Mouse (Mus musculus) cortical plate, adult 2 months (tissue): Measurements from ENCODE around the gene Hlcs. TPM values are rescaled to one million over a fixed set of nuclear protein-coding genes. Genes with fewer than 3 reads are reported as not detected.
"Not testable (repeated sequence)": the region's sequence is repeated elsewhere in the genome, so short reads cannot be mapped to it uniquely, and the experiment has no call there.

ENCODE experiments used
- H3K27ac ChIP-seq: fragments of 200-500 bp; 2 replicates; pipeline ENCODE4 v1.5.1; 2012; ENCODE audit warnings: low read length, control low read depth, inconsistent platforms; ENCODE audit not compliant: insufficient read depth
- H3K4me1 ChIP-seq: fragments of 200-500 bp; 2 replicates; pipeline ENCODE4 v1.6.1; 2011; ENCODE audit warnings: low read length; ENCODE audit not compliant: control insufficient read depth, insufficient read depth
- H3K4me3 ChIP-seq: fragments of 200-500 bp; 2 replicates; pipeline ENCODE4 v1.5.1; 2011; ENCODE audit warnings: mild to moderate bottlenecking, low read length, control low read depth; ENCODE audit not compliant: insufficient read depth
- CTCF ChIP-seq: fragments of 200-500 bp; IDR thresholded peaks from 2 replicates; pipeline ENCODE4 v1.5.1; 2011; ENCODE audit warnings: mild to moderate bottlenecking, control low read depth, low read length; ENCODE audit not compliant: insufficient read depth; ENCODE audit errors: extremely low read depth
- POLR2A ChIP-seq: fragments of 200-500 bp; IDR thresholded peaks from 2 replicates; pipeline ENCODE4 v1.6.1; 2011; ENCODE audit warnings: mild to moderate bottlenecking, low read length, control low read depth; ENCODE audit not compliant: insufficient read depth; ENCODE audit errors: extremely low read depth
- polyA plus RNA-seq: library from polyadenylated mRNA; depleted of rRNA; stranded (reverse); fragments of >200 nt; gene quantifications from 2 replicates; pipeline ENCODE4 v1.2.3, GENCODE M21; 2012

The Hlcs gene
- polyA plus RNA-seq, 1 experiment = 10.2 TPM

- TF ChIP-seq CTCF (no peak), POLR2A (no peak)
- no peak overlapping the region for H3K27ac ChIP-seq
- H3K4me3 ChIP-seq = no peak overlapping the region
- no peaks in the 10 kb centered on the region for H3K4me1 ChIP-seq
Measured at GRCm38 (mm10) chr16:94349588-94350286, 36.4 kb upstream of the Hlcs start.

GRCm38 (mm10) chr16:94348779-94349178 lies 35.4 kb upstream of the Hlcs start:
- TF ChIP-seq POLR2A = no peak
- TF ChIP-seq CTCF = no peak

GRCm38 (mm10) chr16:94347080-94347731 lies 33.8 kb upstream of the Hlcs start:
- Histone ChIP-seq H3K4me3 (no peak overlapping the region), H3K27ac (no peak overlapping the region), H3K4me1 (no peaks in the 10 kb centered on the region)
- TF ChIP-seq POLR2A (no peak), CTCF (no peak)

More at GRCm38 (mm10) chr16:94348779-94349178, 35.4 kb upstream of the Hlcs start:
- H3K27ac ChIP-seq = no peak overlapping the region
- no peaks in the 10 kb centered on the region for H3K4me1 ChIP-seq
- no peak overlapping the region for H3K4me3 ChIP-seq

GRCm38 (mm10) chr16:94345733-94346132 lies 32.4 kb upstream of the Hlcs start:
- TF ChIP-seq POLR2A (no peak), CTCF (no peak)
- Histone ChIP-seq H3K27ac (no peak overlapping the region), H3K4me3 (no peak overlapping the region), H3K4me1 (no peaks in the 10 kb centered on the region)

GRCm38 (mm10) chr16:94339164-94340160 lies 26.1 kb upstream of the Hlcs start:
- not testable (repeated sequence) for H3K4me1 ChIP-seq, H3K27ac ChIP-seq

GRCm38 (mm10) chr16:94335656-94336055 lies 22.3 kb upstream of the Hlcs start:
- TF ChIP-seq POLR2A = no peak
- TF ChIP-seq CTCF = no peak
- Histone ChIP-seq H3K4me1 (no peaks in the 10 kb centered on the region), H3K4me3 (no peak overlapping the region), H3K27ac (no peak overlapping the region)

More at GRCm38 (mm10) chr16:94339164-94340160, 26.1 kb upstream of the Hlcs start:
- not testable (repeated sequence) for H3K4me3 ChIP-seq

- Histone ChIP-seq H3K4me3 (no peak overlapping the region), H3K4me1 (no peaks in the 10 kb centered on the region), H3K27ac (no peak overlapping the region)
- no peak for TF ChIP-seq POLR2A
- peak; percentile 85 for TF ChIP-seq CTCF
Measured at GRCm38 (mm10) chr16:94331886-94332252, 18.5 kb upstream of the Hlcs start.

- H3K4me1 ChIP-seq = no peaks in the 10 kb centered on the region
- no peak for TF ChIP-seq POLR2A
- TF ChIP-seq CTCF = no peak
- no peak overlapping the region for H3K4me3 ChIP-seq
- H3K27ac ChIP-seq = no peak overlapping the region
Measured at GRCm38 (mm10) chr16:94331233-94331885, 18.0 kb upstream of the Hlcs start.

GRCm38 (mm10) chr16:94330429-94330828 lies 17.1 kb upstream of the Hlcs start:
- no peak for TF ChIP-seq CTCF
- no peak for TF ChIP-seq POLR2A
- H3K27ac ChIP-seq = no peak overlapping the region
- no peaks in the 10 kb centered on the region for H3K4me1 ChIP-seq
- H3K4me3 ChIP-seq = no peak overlapping the region
